Mouse (Mus musculus) thymus, adult 2 months (tissue): ENCODE results near the gene Metrn.

Experiments used
- CTCF ChIP-seq: fragments of 200-500 bp; IDR thresholded peaks from 2 replicates; pipeline ENCODE4 v1.5.1; 2012; ENCODE audit warnings: mild to moderate bottlenecking, control low read depth, low read length, moderate library complexity, borderline replicate concordance; ENCODE audit not compliant: control insufficient read depth, poor library complexity, insufficient read depth; ENCODE audit errors: extremely low read depth
- POLR2A ChIP-seq: fragments of 200-500 bp; IDR thresholded peaks from 2 replicates; pipeline ENCODE4 v1.6.1; 2012; ENCODE audit warnings: mild to moderate bottlenecking, low read length, control low read depth, moderate library complexity; ENCODE audit not compliant: control insufficient read depth, poor library complexity, insufficient read depth; ENCODE audit errors: extremely low read depth

GRCm38 (mm10) chr17:25756378-25757242 is 40.3 kb downstream of the Metrn start:
- TF ChIP-seq CTCF (no peak), POLR2A (no peak)
